Mouse (Mus musculus) adrenal gland, postnatal 4 days (tissue): ENCODE measurements around the gene Eid2b. TPM values are rescaled to one million over a fixed set of nuclear protein-coding genes. Genes with fewer than 3 reads are reported as not detected.

Source experiments
- DNase-seq, 2 experiments: peaks; one replicate each; pipeline ENCODE4 v3.0.0; 2021 to 2022; ENCODE audit warnings: low spot score in 2 of 2, mixed read lengths in 2 of 2
- total RNA-seq, 2 experiments: library from RNA; stranded (reverse); gene quantifications; 2 replicates each; pipeline ENCODE4 v1.2.3; 2021

Eid2b gene
- total RNA-seq, 2 experiments from 2014 or later = 22.3 to 23.6 TPM

- DNase-seq = no peak
Observed at GRCm38 (mm10) chr7:28298837-28299625, 21.5 kb downstream of the Eid2b start.

- peak in 1 of 2 experiments; percentile 37 for DNase-seq
Observed at GRCm38 (mm10) chr7:28301616-28302433, 24.3 kb downstream of the Eid2b start, which contains the start of gene Dll3. Dll3 (minus strand) TSS chr7:28302238.

GRCm38 (mm10) chr7:28305641-28306040 is 28.1 kb downstream of the Eid2b start:
- no peak for DNase-seq

GRCm38 (mm10) chr7:28306216-28306615 is 28.7 kb downstream of the Eid2b start:
- DNase-seq = no peak

GRCm38 (mm10) chr7:28309737-28310136 is 32.2 kb downstream of the Eid2b start:
- DNase-seq = no peak

GRCm38 (mm10) chr7:28311151-28311925 is 33.8 kb downstream of the Eid2b start:
- DNase-seq = peak in 1 of 2 experiments; percentile 22

GRCm38 (mm10) chr7:28311926-28312543 is 34.5 kb downstream of the Eid2b start, which contains the start of gene Timm50:
Timm50 (minus strand) TSS chr7:28312072.
- DNase-seq = peak; percentile 93 to 96

GRCm38 (mm10) chr7:28318036-28318435 is 40.5 kb downstream of the Eid2b start:
- DNase-seq = no peak

GRCm38 (mm10) chr7:28318714-28319113 is 41.2 kb downstream of the Eid2b start:
- DNase-seq = no peak

- no peak for DNase-seq
Observed at GRCm38 (mm10) chr7:28321974-28322720, 44.6 kb downstream of the Eid2b start.

- no peak for DNase-seq
Observed at GRCm38 (mm10) chr7:28325293-28325692, 47.8 kb downstream of the Eid2b start.

- no peak for DNase-seq
Observed at GRCm38 (mm10) chr7:28326457-28326856, 48.9 kb downstream of the Eid2b start.

- DNase-seq = no peak
Observed at GRCm38 (mm10) chr7:28328260-28328659, 50.7 kb downstream of the Eid2b start.

Other genes starting within 250 kb of the Eid2b start
- 100 to 1,000 TPM; 144 to 157 TPM for gene Psmc4, start 227.6 kb upstream of the Eid2b start, total RNA-seq
- under 1 TPM; 0.34 to 0.37 TPM for gene Fcgbp, start 206.5 kb upstream of the Eid2b start, total RNA-seq
- gene 9530053A07Rik, start 148.3 kb upstream of the Eid2b start, total RNA-seq = under 1 TPM in 1 of 2 experiments, not detected in 1; 0.06 TPM
- gene Fbl, start 108.0 kb upstream of the Eid2b start, total RNA-seq = 100 to 1,000 TPM; 102 to 119 TPM
- 10 to 100 TPM; 40.9 to 41.9 TPM for gene Dyrk1b, start 98.3 kb upstream of the Eid2b start, total RNA-seq
- 10 to 100 TPM; 32.1 to 33.9 TPM for gene Eid2, start 9.9 kb upstream of the Eid2b start, total RNA-seq
- under 1 TPM; 0.87 TPM for gene Selenov, start 13.4 kb downstream of the Eid2b start, total RNA-seq
- gene Dll3, start 24.5 kb downstream of the Eid2b start, total RNA-seq = 1 to 10 TPM in 1 of 2 experiments, under 1 TPM in 1; 0.62 to 1.6 TPM
- 10 to 100 TPM; 84.1 to 85.6 TPM for gene Timm50, start 34.3 kb downstream of the Eid2b start, total RNA-seq
- gene Supt5, start 61.0 kb downstream of the Eid2b start, total RNA-seq = 100 to 1,000 TPM; 113 to 123 TPM
- 1,000 to 10,000 TPM; 1,647 to 1,689 TPM for gene Rps16, start 72.9 kb downstream of the Eid2b start, total RNA-seq
- 10 to 100 TPM; 39.3 to 47.2 TPM for gene Plekhg2, start 94.9 kb downstream of the Eid2b start, total RNA-seq
- 10 to 100 TPM; 12.0 to 13.3 TPM for gene Zfp36, start 102.5 kb downstream of the Eid2b start, total RNA-seq
- 10 to 100 TPM; 24.2 to 26.1 TPM for gene Med29, start 115.0 kb downstream of the Eid2b start, total RNA-seq
- 10 to 100 TPM; 71.8 to 93.4 TPM for gene Paf1, start 115.2 kb downstream of the Eid2b start, total RNA-seq
- gene Gmfg, start 159.7 kb downstream of the Eid2b start, total RNA-seq = 10 to 100 TPM; 17.1 to 21.0 TPM
- gene Lrfn1, start 174.2 kb downstream of the Eid2b start, total RNA-seq = 10 to 100 TPM; 19.1 to 19.6 TPM
- not detected for gene Ifnl2, start 232.7 kb downstream of the Eid2b start, total RNA-seq
- not detected for gene Ifnl3, start 245.1 kb downstream of the Eid2b start, total RNA-seq